Mouse (Mus musculus) kidney, embryonic 14.5 days (tissue): ENCODE results near the gene Pou3f1. TPM values are rescaled to one million over a fixed set of nuclear protein-coding genes. Genes with fewer than 3 reads are reported as not detected.
A peak's percentile ranks its signal among the peaks of the same experiment; 100 is the strongest.

ENCODE experiments used
- ATAC-seq: fragments of 200-750 bp; cut with Nextera tagmentation; 2 replicates; pipeline ENCODE4 v1.8.0; 2017; ENCODE audit warnings: moderate number of reproducible peaks, mild to moderate bottlenecking, moderate TSS enrichment, moderate library complexity; ENCODE audit not compliant: low FRiP score, low TSS enrichment
- H3K27ac ChIP-seq: fragments of 300-500 bp; sonication (generic); 2 replicates; pipeline ENCODE4 v1.5.1; 2014; ENCODE audit warnings: low read depth, mild to moderate bottlenecking, low read length, moderate library complexity, mixed read lengths
- H3K27me3 ChIP-seq: fragments of 300-500 bp; sonication (generic); 2 replicates; pipeline ENCODE4 v1.6.1; 2014; ENCODE audit warnings: mild to moderate bottlenecking, low read length; ENCODE audit not compliant: control insufficient read depth, insufficient read depth
- H3K36me3 ChIP-seq: fragments of 300-500 bp; sonication (generic); 2 replicates; pipeline ENCODE4 v1.6.1; 2014; ENCODE audit warnings: low read length, mixed read lengths; ENCODE audit not compliant: control insufficient read depth, insufficient read depth
- H3K4me1 ChIP-seq: fragments of 300-500 bp; sonication (generic); 2 replicates; pipeline ENCODE4 v1.6.1; 2014; ENCODE audit warnings: low read length, mixed read lengths; ENCODE audit not compliant: control insufficient read depth, insufficient read depth
- H3K4me2 ChIP-seq: fragments of 300-500 bp; sonication (generic); replicated peaks from 2 replicates; pipeline ENCODE4 v1.6.1; 2014; ENCODE audit warnings: low read depth, mild to moderate bottlenecking, low read length
- H3K4me3 ChIP-seq: fragments of 300-500 bp; sonication (generic); 2 replicates; pipeline ENCODE4 v1.5.1; 2014; ENCODE audit warnings: mild to moderate bottlenecking, low read length
- H3K9ac ChIP-seq: fragments of 300-500 bp; sonication (generic); 2 replicates; pipeline ENCODE4 v1.6.1; 2014; ENCODE audit warnings: low read depth, mild to moderate bottlenecking, low read length, moderate library complexity
- H3K9me3 ChIP-seq: fragments of 300-500 bp; sonication (generic); 2 replicates; pipeline ENCODE4 v1.6.1; 2016; ENCODE audit warnings: low read length; ENCODE audit not compliant: control insufficient read depth
- whole genome bisulfite sequencing: fragments of 180-500 bp; shearing (Covaris S2); extraction: QIAGEN DNeasy Blood & Tissue Kit; methylation state at CpG from one replicate; pipeline ENCODE4 v1.1.7; 2014; 5-methylcytosine and 5-hydroxymethylcytosine counted together
- polyA plus RNA-seq: library from polyadenylated mRNA; unstranded; fragments of >200 nt; fragmentation: Nextera tagmentation; extraction: Ambion mirVana; gene quantifications from 2 replicates; pipeline ENCODE4 v1.2.1, GENCODE M21; 2014

Pou3f1 gene
- polyA plus RNA-seq, 1 experiment from 2014 or later: 1.6 TPM

DNA sequence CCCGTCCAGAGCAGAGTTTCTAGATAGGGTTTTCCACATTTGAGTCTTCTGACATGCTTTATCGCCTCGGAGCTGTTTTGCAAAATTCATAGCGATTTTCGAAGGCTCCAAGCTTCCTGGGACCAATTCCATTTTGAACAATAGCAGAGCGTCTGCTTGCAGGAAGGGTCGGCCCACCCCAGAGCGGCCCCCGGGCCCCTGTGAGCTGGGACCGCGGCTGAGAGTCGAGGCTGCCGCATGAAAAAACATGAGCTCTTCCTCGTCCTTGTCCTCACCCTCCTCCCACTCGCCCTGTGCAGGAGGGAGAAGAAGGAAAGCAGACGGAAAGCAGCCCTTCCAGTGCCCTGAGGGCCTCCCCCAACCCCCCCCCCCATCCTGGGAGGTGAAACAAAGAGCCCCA is 38.0 kb upstream of the Pou3f1 start:
- Histone ChIP-seq H3K9ac (peak overlapping the region; percentile 23; the same call in 1 of the 2 replicates), H3K4me2 (peak overlapping the region; percentile 25), H3K4me3 (no peak overlapping the region), H3K27me3 (no peaks in the 10 kb centered on the region), H3K27ac (no peak overlapping the region), H3K4me1 (peaks cover 17% of the 10 kb centered on the region), H3K9me3 (no peaks in the 10 kb centered on the region), H3K36me3 (no peaks in the 10 kb centered on the region)
- ATAC-seq: no peak
- WGBS: 11% methylated on average over 16 of the region's 16 CpGs

DNA sequence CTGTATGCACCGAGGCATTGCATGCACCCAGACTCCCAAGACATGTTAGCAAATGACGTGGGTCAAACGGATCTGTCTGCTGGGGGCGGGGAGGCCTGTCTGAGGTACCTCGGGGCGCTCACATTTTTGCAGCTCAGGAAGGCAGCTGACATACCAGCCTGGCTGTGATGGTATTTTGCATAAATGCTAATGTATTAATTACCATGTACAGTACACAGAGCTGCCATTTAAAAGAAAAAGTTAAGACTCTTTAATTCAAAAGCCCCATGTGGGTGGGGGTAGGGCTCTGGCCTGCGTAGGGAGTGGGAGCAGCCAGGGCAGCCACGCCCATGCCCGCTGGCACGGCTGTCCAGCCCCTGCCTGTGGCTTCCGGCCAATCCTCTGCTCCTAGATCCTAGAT is 35.2 kb upstream of the Pou3f1 start:
- no peak for ATAC-seq
- H3K4me1 ChIP-seq: peaks cover 21% of the 10 kb centered on the region

DNA sequence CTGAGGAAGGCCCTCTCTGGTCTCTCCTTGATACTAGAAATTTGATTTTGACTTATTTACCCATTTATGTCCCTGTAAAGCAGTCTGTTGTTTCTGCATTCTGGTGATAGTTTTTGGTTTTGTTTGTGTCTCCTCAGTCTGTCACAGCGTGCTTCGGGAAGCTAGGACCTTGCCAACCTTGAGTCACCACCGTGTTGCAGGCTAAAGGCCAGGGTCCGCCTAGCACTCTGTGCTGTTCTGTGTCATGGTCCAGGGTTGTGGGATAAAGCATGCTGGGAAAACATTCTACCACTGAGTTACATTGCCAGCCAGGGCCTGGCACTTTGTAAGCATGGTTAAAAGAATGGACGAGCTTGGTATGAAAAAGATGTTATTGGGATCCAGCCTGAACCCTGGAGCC is 34.0 kb upstream of the Pou3f1 start:
- H3K9ac ChIP-seq: no peak overlapping the region
- no peak overlapping the region for H3K4me3 ChIP-seq
- no peak for ATAC-seq
- H3K9me3 ChIP-seq: no peaks in the 10 kb centered on the region
- peaks cover 16% of the 10 kb centered on the region for H3K4me1 ChIP-seq
- no peaks in the 10 kb centered on the region for H3K36me3 ChIP-seq
- no peak overlapping the region for H3K27ac ChIP-seq
- H3K27me3 ChIP-seq: no peaks in the 10 kb centered on the region
- 90% methylated on average over 5 of the region's 5 CpGs for WGBS
- no peak overlapping the region for H3K4me2 ChIP-seq

More for the DNA sequence above, 35.2 kb upstream of the Pou3f1 start:
- Histone ChIP-seq H3K36me3 (no peaks in the 10 kb centered on the region), H3K4me3 (no peak overlapping the region), H3K27me3 (no peaks in the 10 kb centered on the region), H3K9me3 (no peaks in the 10 kb centered on the region), H3K27ac (no peak overlapping the region), H3K4me2 (no peak overlapping the region), H3K9ac (no peak overlapping the region)
- 73% methylated on average over 11 of the region's 11 CpGs for WGBS

DNA sequence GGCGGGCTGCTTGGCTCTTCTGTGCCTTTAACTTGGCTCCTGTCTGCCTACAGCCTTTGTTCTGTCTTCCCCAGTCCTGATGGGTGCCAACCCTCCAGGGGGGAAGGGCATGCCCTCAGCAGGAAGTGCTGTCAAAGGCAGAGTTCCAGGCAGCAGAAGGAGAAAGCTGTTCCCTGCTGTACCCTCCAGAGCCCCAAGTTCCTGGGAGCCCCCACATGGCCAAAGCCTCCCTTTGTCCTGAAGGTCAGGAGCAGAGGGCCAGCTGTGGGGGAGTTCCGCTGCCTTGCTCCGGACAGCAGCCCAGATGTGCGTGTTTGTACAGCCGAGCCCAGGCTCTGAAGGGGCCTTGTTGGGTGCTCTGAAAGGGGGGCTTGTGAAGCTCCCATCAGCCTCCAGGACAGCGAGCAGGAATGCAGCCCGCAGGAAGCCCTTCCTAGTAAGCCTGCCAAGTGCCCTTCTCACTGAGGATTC is 32.5 kb upstream of the Pou3f1 start:
- ATAC-seq: no peak
- no peak overlapping the region for H3K4me3 ChIP-seq
- no peaks in the 10 kb centered on the region for H3K36me3 ChIP-seq
- no peak overlapping the region for H3K4me2 ChIP-seq
- H3K27ac ChIP-seq: no peak overlapping the region
- no peak overlapping the region for H3K9ac ChIP-seq
- H3K9me3 ChIP-seq: no peaks in the 10 kb centered on the region
- 14% methylated on average over 7 of the region's 7 CpGs for WGBS
- H3K4me1 ChIP-seq: peaks cover 9% of the 10 kb centered on the region
- no peaks in the 10 kb centered on the region for H3K27me3 ChIP-seq

DNA sequence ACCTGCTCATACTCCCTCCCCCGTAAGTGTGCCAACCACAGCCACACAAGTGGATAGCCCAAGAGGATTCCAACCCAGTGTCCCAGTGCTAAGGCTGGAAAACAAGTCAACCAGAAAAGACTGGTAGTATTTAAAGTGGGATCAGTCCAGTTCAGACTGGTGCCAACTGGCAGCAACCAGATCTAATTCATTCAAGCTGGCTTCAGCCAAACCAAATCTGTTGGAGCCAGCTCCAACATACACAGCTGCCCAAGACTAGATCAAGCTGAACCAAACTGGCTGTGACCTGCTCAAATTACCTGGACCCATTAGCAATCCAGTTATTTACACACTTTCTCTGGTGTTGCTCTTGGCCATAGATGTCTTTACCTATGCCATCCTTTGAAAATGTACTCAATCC is 29.8 kb upstream of the Pou3f1 start:
- Histone ChIP-seq H3K27me3 (no peaks in the 10 kb centered on the region), H3K4me3 (no peak overlapping the region), H3K4me2 (no peak overlapping the region), H3K27ac (no peak overlapping the region), H3K4me1 (peaks cover 9% of the 10 kb centered on the region), H3K9ac (no peak overlapping the region), H3K9me3 (no peaks in the 10 kb centered on the region), H3K36me3 (no peaks in the 10 kb centered on the region)
- 73% methylated on average over 1 of the region's 1 CpGs for WGBS
- ATAC-seq: no peak

DNA sequence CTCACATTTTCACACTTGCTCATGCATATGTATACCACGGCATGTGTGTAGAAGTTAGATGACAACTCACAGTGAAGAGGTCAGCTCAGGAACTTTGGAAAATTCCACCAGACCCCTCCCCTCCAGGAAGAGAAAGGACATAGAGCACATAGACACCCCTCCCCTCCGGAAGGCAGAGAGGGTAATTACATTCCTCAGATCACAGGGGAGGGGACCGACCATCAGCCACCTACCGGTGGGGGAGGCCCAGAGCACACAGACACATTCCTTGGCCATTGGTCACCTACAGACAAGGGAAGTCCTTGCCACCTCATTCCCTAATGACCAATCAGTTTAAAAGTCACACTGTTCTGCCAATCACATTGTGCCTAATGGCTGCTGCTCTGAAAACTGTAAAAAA is 25.2 kb upstream of the Pou3f1 start:
- Histone ChIP-seq H3K4me3 (no peak overlapping the region), H3K4me1 (no peaks in the 10 kb centered on the region), H3K4me2 (no peak overlapping the region), H3K36me3 (no peaks in the 10 kb centered on the region), H3K27me3 (no peaks in the 10 kb centered on the region; the same call in 1 of the 2 replicates), H3K9ac (no peak overlapping the region), H3K9me3 (no peaks in the 10 kb centered on the region), H3K27ac (no peak overlapping the region)
- 29% methylated on average over 4 of the region's 4 CpGs for WGBS
- ATAC-seq: no peak

DNA sequence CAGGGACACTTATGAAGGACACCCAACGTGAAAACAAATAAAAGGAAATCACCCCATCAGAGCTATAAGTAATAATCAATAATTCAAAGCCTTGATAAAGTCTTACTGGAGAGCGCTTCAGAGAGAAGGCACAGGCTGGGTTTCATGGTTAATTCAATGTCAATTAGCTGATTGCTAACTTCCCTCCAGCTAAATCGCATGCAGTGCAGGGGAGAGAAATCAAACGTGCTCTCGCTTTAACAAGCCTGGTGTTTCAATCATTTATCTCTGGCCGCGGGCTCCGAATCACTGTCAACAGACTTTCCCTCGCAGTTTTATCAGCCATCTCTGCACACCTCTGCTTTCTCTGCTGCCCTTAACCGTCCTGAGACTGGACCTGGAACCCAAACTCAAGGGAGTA is 23.8 kb upstream of the Pou3f1 start:
- no peaks in the 10 kb centered on the region for H3K4me1 ChIP-seq
- no peak overlapping the region for H3K9ac ChIP-seq
- no peaks in the 10 kb centered on the region for H3K9me3 ChIP-seq
- no peak overlapping the region for H3K4me2 ChIP-seq
- no peak for ATAC-seq
- H3K27ac ChIP-seq: no peak overlapping the region
- no peaks in the 10 kb centered on the region for H3K36me3 ChIP-seq
- H3K27me3 ChIP-seq: no peaks in the 10 kb centered on the region; the same call in none of the 2 replicates
- 75% methylated on average over 10 of the region's 10 CpGs for WGBS
- H3K4me3 ChIP-seq: no peak overlapping the region

DNA sequence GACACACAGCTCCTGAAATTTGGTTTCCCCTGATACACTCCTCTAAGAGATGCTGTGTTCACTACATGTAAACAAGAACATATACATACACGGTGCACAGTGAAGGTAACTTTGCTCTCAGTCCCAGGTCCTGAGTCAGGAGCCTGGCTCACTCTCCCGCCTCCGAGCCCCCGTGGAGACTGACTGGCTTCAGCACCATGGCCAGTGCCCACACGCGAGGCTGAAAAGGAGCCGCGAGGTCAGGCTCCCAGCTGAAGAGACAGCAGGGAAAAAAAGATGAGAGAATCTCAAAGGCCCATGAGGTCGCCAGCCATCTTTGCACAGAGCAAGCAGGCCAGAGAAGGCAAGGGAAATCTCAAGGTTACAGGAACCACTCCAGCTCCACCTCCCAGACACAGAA is 23.3 kb upstream of the Pou3f1 start:
- ATAC-seq: no peak
- no peaks in the 10 kb centered on the region for H3K9me3 ChIP-seq
- H3K4me1 ChIP-seq: no peaks in the 10 kb centered on the region
- H3K36me3 ChIP-seq: no peaks in the 10 kb centered on the region
- 5% methylated on average over 9 of the region's 9 CpGs for WGBS
- no peaks in the 10 kb centered on the region; the same call in none of the 2 replicates for H3K27me3 ChIP-seq
- H3K4me3 ChIP-seq: no peak overlapping the region
- no peak overlapping the region for H3K4me2 ChIP-seq
- H3K27ac ChIP-seq: no peak overlapping the region
- H3K9ac ChIP-seq: no peak overlapping the region

DNA sequence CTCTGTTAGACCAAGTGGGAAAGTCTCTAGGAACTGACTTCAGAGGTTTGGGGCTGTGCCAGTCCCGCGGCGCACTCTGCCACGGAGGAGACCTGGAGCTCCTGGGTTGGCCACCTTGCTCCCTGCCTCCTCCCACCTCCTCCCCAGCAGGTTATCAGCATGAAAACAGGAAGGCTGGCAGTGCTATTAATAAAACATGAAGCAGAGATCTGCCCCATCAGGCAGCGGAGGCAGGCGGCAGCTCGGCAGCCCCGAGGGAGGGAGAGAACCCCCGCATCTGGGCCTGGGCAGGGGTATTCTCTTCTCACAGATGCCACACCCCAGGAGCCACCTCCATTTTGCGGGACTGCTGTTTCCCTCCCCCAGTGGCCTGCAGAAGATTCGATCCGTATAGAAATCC is 16.9 kb upstream of the Pou3f1 start:
- H3K27me3 ChIP-seq: peaks cover 23% of the 10 kb centered on the region
- ATAC-seq: no peak
- no peak overlapping the region for H3K27ac ChIP-seq
- H3K4me2 ChIP-seq: no peak overlapping the region
- no peaks in the 10 kb centered on the region for H3K36me3 ChIP-seq
- no peaks in the 10 kb centered on the region for H3K4me1 ChIP-seq
- H3K9me3 ChIP-seq: no peaks in the 10 kb centered on the region
- 24% methylated on average over 12 of the region's 12 CpGs for WGBS
- no peak overlapping the region for H3K4me3 ChIP-seq
- H3K9ac ChIP-seq: no peak overlapping the region
